Mouse (Mus musculus) kidney, embryonic 16.5 days (tissue): ENCODE measurements around the gene Sh3tc1. TPM values are rescaled to one million over a fixed set of nuclear protein-coding genes. Genes with fewer than 3 reads are reported as not detected.

Experiments used
- ATAC-seq: fragments of 200-750 bp; cut with Nextera tagmentation; 2 replicates; pipeline ENCODE4 v1.8.0; 2017; ENCODE audit warnings: moderate TSS enrichment; ENCODE audit not compliant: low FRiP score, low TSS enrichment
- H3K27ac ChIP-seq: fragments of 300-500 bp; sonication (generic); 2 replicates; pipeline ENCODE4 v1.5.1; 2014; ENCODE audit warnings: low read length
- H3K27me3 ChIP-seq: fragments of 300-500 bp; sonication (generic); 2 replicates; pipeline ENCODE4 v1.6.1; 2014; ENCODE audit warnings: low read length, control low read depth, mixed read lengths; ENCODE audit not compliant: insufficient read depth
- H3K36me3 ChIP-seq: fragments of 300-500 bp; sonication (generic); 2 replicates; pipeline ENCODE4 v1.6.1; 2014; ENCODE audit warnings: low read length, control low read depth, mixed read lengths; ENCODE audit not compliant: insufficient read depth
- H3K4me1 ChIP-seq: fragments of 300-500 bp; sonication (generic); 2 replicates; pipeline ENCODE4 v1.6.1; 2014; ENCODE audit warnings: low read length, control low read depth, mixed read lengths; ENCODE audit not compliant: insufficient read depth
- H3K4me2 ChIP-seq: fragments of 300-500 bp; sonication (generic); replicated peaks from 2 replicates; pipeline ENCODE4 v1.6.1; 2014; ENCODE audit warnings: low read depth, low read length
- H3K4me3 ChIP-seq: fragments of 300-500 bp; sonication (generic); 2 replicates; pipeline ENCODE4 v1.5.1; 2014; ENCODE audit warnings: mild to moderate bottlenecking, low read length
- H3K9ac ChIP-seq: fragments of 300-500 bp; sonication (generic); replicated peaks from 2 replicates; pipeline ENCODE4 v1.6.1; 2014; ENCODE audit warnings: low read length
- H3K9me3 ChIP-seq: fragments of 300-500 bp; sonication (generic); 2 replicates; pipeline ENCODE4 v1.6.1; 2016; ENCODE audit warnings: low read length, control low read depth
- WGBS: fragments of 180-500 bp; shearing (Covaris S2); extraction: QIAGEN DNeasy Blood & Tissue Kit; methylation state at CpG from one replicate; pipeline ENCODE4 v1.1.7; 2014; 5-methylcytosine and 5-hydroxymethylcytosine counted together
- polyA plus RNA-seq: library from polyadenylated mRNA; unstranded; fragments of >200 nt; fragmentation: Nextera tagmentation; extraction: Ambion mirVana; gene quantifications from 2 replicates; pipeline ENCODE4 v1.2.1, GENCODE M21; 2015

The Sh3tc1 gene
- polyA plus RNA-seq, 1 experiment from 2014 or later = 25.2 TPM

DNA sequence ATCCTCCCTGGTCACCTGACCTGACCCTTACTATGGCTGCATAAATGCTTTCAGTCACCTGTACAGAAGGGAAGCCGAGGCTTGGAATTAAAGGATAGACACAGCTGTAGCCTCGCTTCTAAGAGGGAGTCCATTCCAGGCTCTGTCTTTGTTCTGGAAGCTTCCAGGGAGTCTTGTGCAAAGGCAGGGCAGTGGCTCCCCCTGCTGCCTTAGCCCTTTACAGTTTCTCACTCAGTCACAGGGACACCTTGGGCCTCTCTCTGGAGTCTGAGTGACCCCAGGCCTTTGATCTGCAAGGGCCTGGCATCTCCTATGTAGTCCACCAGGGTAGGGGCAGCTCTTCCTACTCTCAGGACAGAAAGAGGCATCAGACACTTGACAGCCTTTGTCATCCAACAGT, 58.8 kb downstream of the Sh3tc1 start:
- ATAC-seq = no peak
- no peak overlapping the region for H3K4me2 ChIP-seq
- peaks cover 10% of the 10 kb centered on the region for H3K4me1 ChIP-seq
- H3K9me3 ChIP-seq = no peaks in the 10 kb centered on the region
- H3K36me3 ChIP-seq = no peaks in the 10 kb centered on the region
- H3K27me3 ChIP-seq = peaks cover 27% of the 10 kb centered on the region
- no peak overlapping the region for H3K4me3 ChIP-seq
- H3K27ac ChIP-seq = no peak overlapping the region
- H3K9ac ChIP-seq = no peak overlapping the region
- WGBS = 57% methylated on average over 2 of the region's 2 CpGs

DNA sequence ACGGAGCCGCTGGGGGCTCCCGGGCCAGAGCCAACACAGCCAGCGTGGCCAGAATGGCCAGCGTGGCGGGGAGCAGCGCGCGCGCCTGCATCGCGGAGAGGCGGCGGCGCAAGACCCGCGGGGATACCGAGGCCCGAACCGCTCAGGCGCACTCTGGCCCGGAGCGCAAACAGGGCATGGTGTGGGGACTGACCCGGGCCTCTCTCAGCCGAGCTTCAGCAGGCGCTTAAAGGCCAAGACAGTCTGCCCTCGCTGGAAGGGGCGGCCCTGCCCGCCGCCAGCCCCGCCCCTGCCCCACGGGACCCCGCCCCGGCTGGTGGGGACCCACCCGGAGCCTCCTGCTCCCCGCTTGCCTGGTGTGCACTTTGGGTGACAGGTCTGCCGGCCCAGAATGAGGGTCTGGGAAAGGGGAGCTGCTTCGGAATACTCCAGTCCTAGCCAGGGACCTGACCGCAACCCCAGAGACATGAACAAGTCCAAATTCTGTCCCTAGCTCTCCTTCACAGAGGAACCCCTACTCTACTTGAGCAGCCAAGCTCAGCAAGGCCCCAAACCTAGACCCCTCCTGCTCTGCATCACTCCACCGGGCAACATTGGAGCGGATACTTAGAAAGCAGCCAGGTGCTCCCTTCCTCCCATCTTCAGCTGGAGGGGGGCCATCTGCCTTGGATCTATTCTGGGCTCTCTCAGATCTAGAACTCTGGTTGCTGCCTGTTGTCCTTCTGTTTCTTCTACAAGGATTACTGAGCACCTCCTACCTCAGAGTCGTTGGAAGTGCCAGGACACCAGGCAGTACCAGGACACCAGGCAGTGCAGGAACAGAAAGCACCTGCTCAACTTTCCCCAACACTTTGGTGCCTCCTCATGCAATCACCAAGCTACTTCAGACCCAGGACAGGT, 60.3 kb downstream of the Sh3tc1 start, which contains the start of gene Htra3:
Htra3 (minus strand) TSS at position 527 of the 900 bp plus-strand sequence.
- peak; percentile 67; the same call in 1 of the 2 replicates for ATAC-seq
- peak within 1 kb of the TSS; percentile 52 for H3K4me3 ChIP-seq
- H3K27ac ChIP-seq = no peak within 1 kb of the TSS

DNA sequence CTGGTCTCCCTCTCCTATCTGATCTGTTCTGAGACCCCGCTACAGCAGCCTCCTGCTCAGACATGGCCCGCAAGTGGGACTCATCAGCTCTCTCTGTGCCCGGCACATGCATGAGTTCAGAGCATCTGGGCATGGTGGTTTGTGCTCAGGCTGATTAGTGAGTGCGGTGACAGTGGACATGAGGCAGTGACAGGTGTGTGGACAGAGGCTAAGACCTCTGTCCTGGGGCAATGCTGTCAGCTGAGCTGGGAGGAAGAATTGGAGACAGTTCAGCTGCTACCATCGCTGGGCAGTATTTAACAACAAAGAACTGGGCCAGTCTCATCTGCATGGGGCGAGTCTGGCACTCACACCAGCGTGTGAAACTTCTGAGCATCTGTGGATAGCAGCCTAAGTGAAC, 62.8 kb downstream of the Sh3tc1 start:
- Histone ChIP-seq H3K4me1 (peaks cover 33% of the 10 kb centered on the region), H3K4me3 (no peak overlapping the region), H3K9ac (no peak overlapping the region), H3K4me2 (no peak overlapping the region), H3K36me3 (no peaks in the 10 kb centered on the region), H3K27me3 (peaks cover 27% of the 10 kb centered on the region), H3K27ac (no peak overlapping the region), H3K9me3 (no peaks in the 10 kb centered on the region)
- WGBS = 87% methylated on average over 7 of the region's 7 CpGs
- no peak for ATAC-seq

More for the DNA sequence above, 60.3 kb downstream of the Sh3tc1 start, which contains the start of gene Htra3:
- Histone ChIP-seq H3K27me3 (peaks cover 27% of the 10 kb centered on the region), H3K4me1 (peaks cover 13% of the 10 kb centered on the region), H3K4me2 (peak within 1 kb of the TSS; percentile 87), H3K36me3 (no peaks in the 10 kb centered on the region), H3K9ac (peak within 1 kb of the TSS; percentile 67), H3K9me3 (no peaks in the 10 kb centered on the region)
- WGBS = 8% methylated on average over 39 of the region's 42 CpGs

- 27% methylated on average over 4 of the region's 4 CpGs for WGBS
- Histone ChIP-seq H3K9me3 (no peaks in the 10 kb centered on the region), H3K27ac (peak overlapping the region; percentile 35), H3K4me2 (no peak overlapping the region), H3K4me1 (peaks cover 50% of the 10 kb centered on the region), H3K4me3 (no peak overlapping the region), H3K36me3 (no peaks in the 10 kb centered on the region), H3K27me3 (peaks cover 15% of the 10 kb centered on the region), H3K9ac (0 out of 2 replicates have a peak overlapping the region, but pooled peaks have one; percentile 1)
- 0 out of 2 replicates have a peak, but pooled peaks have one; percentile 10 for ATAC-seq
Observed at GRCm38 (mm10) chr5:35674081-35674555, 65.7 kb downstream of the Sh3tc1 start.

DNA sequence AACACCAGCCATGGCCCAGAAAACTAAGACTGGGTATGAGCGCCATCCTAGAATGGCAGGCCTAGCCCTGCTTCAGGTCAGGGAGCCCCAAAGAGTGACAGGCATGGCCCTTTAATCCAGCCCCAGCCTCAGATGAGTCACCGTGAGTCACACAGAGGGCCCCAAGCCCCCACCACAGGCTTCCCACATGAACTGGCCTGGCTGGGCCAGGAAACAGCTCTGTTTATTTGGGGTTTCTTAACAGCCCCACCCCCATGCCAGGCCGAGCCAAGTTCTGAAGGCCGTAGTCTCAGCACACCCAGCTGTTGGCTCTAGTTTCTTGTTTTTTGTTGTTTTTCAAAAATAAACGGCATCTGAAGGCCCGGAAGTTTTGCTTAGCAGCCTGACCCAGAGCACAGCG, 66.7 kb downstream of the Sh3tc1 start:
- Histone ChIP-seq H3K9ac (peak overlapping the region; percentile 23; the same call in 1 of the 2 replicates), H3K4me1 (peaks cover 44% of the 10 kb centered on the region), H3K36me3 (no peaks in the 10 kb centered on the region), H3K27ac (peak overlapping the region; percentile 74), H3K9me3 (no peaks in the 10 kb centered on the region), H3K4me3 (no peak overlapping the region), H3K27me3 (peaks cover 5% of the 10 kb centered on the region), H3K4me2 (no peak overlapping the region)
- ATAC-seq = peak; percentile 52
- 32% methylated on average over 7 of the region's 7 CpGs for WGBS

DNA sequence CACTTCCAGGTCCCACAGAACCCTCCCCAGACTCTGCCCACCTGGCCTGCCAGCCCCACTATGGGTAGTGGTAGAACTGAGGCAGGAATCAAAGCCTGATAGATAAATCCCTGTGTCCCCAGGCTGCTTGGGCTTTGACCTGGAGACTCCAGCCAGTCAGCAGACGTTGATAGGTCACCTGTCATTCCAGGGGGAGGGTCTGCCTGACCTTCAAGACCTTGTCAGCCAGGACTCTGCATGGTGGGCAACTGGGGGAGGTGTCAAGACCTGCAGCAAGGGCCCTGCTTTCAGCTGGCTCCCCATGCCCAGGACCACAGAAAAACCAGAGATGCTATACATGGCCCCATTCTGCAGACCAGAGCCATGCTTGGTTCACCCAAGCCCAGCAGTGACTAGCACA, 67.2 kb downstream of the Sh3tc1 start:
- 45% methylated on average over 1 of the region's 1 CpGs for WGBS
- H3K9ac ChIP-seq = peak overlapping the region; percentile 23; the same call in 1 of the 2 replicates
- H3K4me3 ChIP-seq = no peak overlapping the region
- no peaks in the 10 kb centered on the region for H3K9me3 ChIP-seq
- H3K4me1 ChIP-seq = peaks cover 44% of the 10 kb centered on the region
- H3K27ac ChIP-seq = peak overlapping the region; percentile 74
- H3K27me3 ChIP-seq = peaks cover under 1% of the 10 kb centered on the region; the same call in 1 of the 2 replicates
- no peaks in the 10 kb centered on the region for H3K36me3 ChIP-seq
- ATAC-seq = no peak
- no peak overlapping the region for H3K4me2 ChIP-seq

- ATAC-seq = no peak
- Histone ChIP-seq H3K4me3 (no peak overlapping the region), H3K27me3 (no peaks in the 10 kb centered on the region), H3K4me2 (no peak overlapping the region), H3K27ac (peak overlapping the region; percentile 44; the same call in 1 of the 2 replicates), H3K36me3 (no peaks in the 10 kb centered on the region), H3K9me3 (no peaks in the 10 kb centered on the region), H3K4me1 (peaks cover 44% of the 10 kb centered on the region), H3K9ac (peak overlapping the region; percentile 1; the same call in 1 of the 2 replicates)
- 66% methylated on average over 9 of the region's 9 CpGs for WGBS
Observed at GRCm38 (mm10) chr5:35671474-35671891, 68.3 kb downstream of the Sh3tc1 start.

GRCm38 (mm10) chr5:35670412-35670801, 69.4 kb downstream of the Sh3tc1 start:
- peaks cover 44% of the 10 kb centered on the region for H3K4me1 ChIP-seq
- 34% methylated on average over 6 of the region's 6 CpGs for WGBS

DNA sequence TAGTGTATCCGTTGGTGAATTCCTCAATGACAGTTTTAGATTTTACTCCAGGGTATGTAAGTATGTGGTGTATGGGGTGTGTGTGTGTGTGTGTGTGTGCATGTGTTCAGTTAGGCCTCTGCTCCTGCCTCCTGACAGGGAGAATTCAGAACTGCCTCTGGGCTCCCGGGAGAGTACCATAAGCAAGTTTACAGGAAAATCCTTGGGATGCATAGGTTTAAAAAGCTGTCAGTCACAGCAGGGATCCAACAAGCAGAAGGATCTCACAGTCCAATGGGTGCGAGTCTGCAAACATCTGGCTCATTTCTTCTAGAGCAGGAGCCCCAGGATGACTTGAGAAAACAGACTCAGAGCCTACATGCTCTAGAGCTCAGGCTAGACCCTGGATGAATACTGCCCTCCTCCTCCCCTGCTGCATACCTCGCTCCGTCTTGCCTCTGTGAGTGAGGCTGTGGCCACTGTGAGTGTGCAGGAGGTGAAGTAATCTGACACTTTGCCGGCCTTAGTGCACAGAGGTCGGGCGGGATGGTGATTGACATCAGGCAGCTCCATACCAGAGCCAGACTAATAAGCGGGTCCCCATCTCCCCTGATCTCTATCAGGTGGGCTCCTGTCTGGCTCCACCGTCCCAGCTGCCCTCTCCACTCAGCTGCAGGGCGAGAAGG, 69.9 kb downstream of the Sh3tc1 start:
- 17% methylated on average over 11 of the region's 11 CpGs for WGBS
- peak; percentile 33; the same call in 1 of the 2 replicates for ATAC-seq
- Histone ChIP-seq H3K4me3 (no peak overlapping the region), H3K9ac (no peak overlapping the region; the same call in 1 of the 2 replicates), H3K27ac (peak overlapping the region; percentile 72), H3K36me3 (no peaks in the 10 kb centered on the region), H3K27me3 (no peaks in the 10 kb centered on the region), H3K4me1 (peaks cover 44% of the 10 kb centered on the region), H3K9me3 (no peaks in the 10 kb centered on the region), H3K4me2 (no peak overlapping the region)

More at GRCm38 (mm10) chr5:35670412-35670801, 69.4 kb downstream of the Sh3tc1 start:
- Histone ChIP-seq H3K27ac (peak overlapping the region; percentile 72), H3K9me3 (no peaks in the 10 kb centered on the region), H3K36me3 (no peaks in the 10 kb centered on the region), H3K9ac (peak overlapping the region; percentile 1; the same call in 1 of the 2 replicates), H3K4me2 (no peak overlapping the region), H3K27me3 (no peaks in the 10 kb centered on the region), H3K4me3 (no peak overlapping the region)
- peak; percentile 17; the same call in 1 of the 2 replicates for ATAC-seq
